Mouse (Mus musculus) spleen, adult 2 months (tissue): Measurements from ENCODE around the gene Maml2.

Experiments used
- CTCF ChIP-seq: fragments of 200-500 bp; IDR thresholded peaks from 2 replicates; pipeline ENCODE4 v1.5.1; 2011; ENCODE audit warnings: mild to moderate bottlenecking, inconsistent platforms; ENCODE audit not compliant: insufficient read depth, insufficient read length, insufficient replicate concordance; ENCODE audit errors: extremely low read depth
- POLR2A ChIP-seq: fragments of 200-500 bp; IDR thresholded peaks from 2 replicates; pipeline ENCODE4 v1.6.1; 2011; ENCODE audit warnings: low read depth, low read length, inconsistent platforms

DNA sequence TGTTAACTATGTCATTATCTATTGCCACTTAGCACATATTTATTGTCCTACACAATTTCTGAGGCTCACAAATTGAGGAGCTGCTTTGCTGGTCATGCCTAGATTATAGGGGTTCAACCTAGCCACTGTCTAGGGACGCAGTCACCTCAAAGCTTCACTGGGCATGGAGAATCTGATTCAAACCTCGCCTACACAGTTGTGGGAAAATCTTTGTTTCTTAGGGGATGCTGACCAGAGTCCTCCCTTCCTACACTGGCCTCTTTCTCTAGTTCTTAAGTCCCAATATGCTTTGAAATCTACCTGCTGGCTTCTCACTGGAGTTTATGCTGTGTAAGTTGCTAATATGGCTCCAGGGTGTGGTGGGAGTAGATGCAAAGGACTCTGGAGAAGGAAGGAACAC is 21.8 kb downstream of the Maml2 start:
- TF ChIP-seq POLR2A (no peak), CTCF (no peak)
